Comparison of ENCODE assay signal across 10 mouse cellular contexts in the genomic region with DNA sequence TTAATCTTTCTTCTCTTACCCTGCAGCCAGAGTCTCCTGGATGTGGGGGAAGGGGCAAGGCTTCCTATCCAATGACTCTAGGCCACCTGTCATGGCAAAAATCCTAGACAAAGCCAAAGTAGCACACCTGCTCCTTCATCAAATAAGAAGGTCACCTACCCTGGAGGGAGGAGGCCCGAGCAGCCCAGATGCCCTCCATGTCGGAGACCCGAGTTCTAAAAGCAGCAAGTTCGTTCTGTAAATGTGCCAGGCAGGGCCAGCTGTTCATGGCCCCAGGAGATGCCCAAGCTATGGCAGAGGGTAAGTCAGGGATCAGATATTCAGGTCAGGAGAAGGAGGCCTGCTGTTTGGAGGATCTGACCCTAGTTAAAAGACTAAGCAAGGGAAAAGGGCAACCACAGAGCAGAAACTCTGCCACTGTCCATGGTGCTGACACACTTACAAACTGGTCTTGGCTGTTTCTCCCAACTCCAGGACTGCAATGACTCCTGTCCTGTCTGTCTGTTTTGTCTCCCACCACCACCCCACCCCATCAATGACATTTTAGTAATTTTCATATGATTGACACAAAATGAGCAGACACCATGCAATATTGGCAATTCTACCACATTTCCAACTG.
DNase-seq lines count a peak whose midpoint lies in the region; ATAC-seq lines count a peak whose summit lies in the region.
"Had no signal": no experiment of that assay in that cellular context is flagged by ENCODE, and none has a peak within 500 bp of the region (broad histone marks: within the 10 kb centered on the region; RNA-seq: fewer than 3 reads in every experiment).

No protein-coding gene starts in this region.

- no peak for ATAC-seq in heart, embryonic 12.5 days (ENCODE audit: insufficient number of reproducible peaks, low FRiP score)
- ATAC-seq in megakaryocyte progenitor cell, adult 5-6 weeks (replicated peaks; ENCODE audit: poor library complexity) = no peak
- no peak for ATAC-seq in erythroblast, adult 5-6 weeks (replicated peaks; ENCODE audit: low FRiP score, poor library complexity, severe bottlenecking)

- no peak overlapping the region for H3K4me2 ChIP-seq in heart, embryonic 12.5 days
- H3K4me2 ChIP-seq: forebrain, embryonic 12.5 days; hindbrain, embryonic 14.5 days had no signal

- no peak overlapping the region for H3K4me3 ChIP-seq in heart, embryonic 12.5 days
- H3K4me3 ChIP-seq: forebrain, embryonic 12.5 days had no signal

- H3K9ac ChIP-seq in heart, embryonic 12.5 days = no peak overlapping the region
- H3K9ac ChIP-seq: forebrain, embryonic 12.5 days; hindbrain, embryonic 14.5 days had no signal

- H3K36me3 ChIP-seq in heart, embryonic 12.5 days = no peaks in the 10 kb centered on the region
- H3K36me3 ChIP-seq: forebrain, embryonic 12.5 days had no signal

- no peaks in the 10 kb centered on the region for H3K4me1 ChIP-seq in heart, embryonic 12.5 days (replicated peaks)

- no peaks in the 10 kb centered on the region for H3K9me3 ChIP-seq in heart, embryonic 12.5 days (replicated peaks)
- H3K9me3 ChIP-seq: forebrain, embryonic 12.5 days had no signal

- peak; percentile 63 for DNase-seq in heart, postnatal 4 days
- DNase-seq in thymus, postnatal 4 days = peak; percentile 35
- DNase-seq in thymus, postnatal 36 days = no peak
- peak; percentile 41 for DNase-seq in embryo, embryonic 9.5 days (ENCODE audit: extremely low spot score)
- DNase-seq in right cerebral cortex, postnatal 4 days = no peak

- no peaks in the 10 kb centered on the region for H3K27me3 ChIP-seq in heart, embryonic 12.5 days (replicated peaks)
- H3K27me3 ChIP-seq: forebrain, embryonic 12.5 days had no signal

- H3K27ac ChIP-seq in heart, embryonic 12.5 days (ENCODE audit: poor library complexity, severe bottlenecking) = no peak overlapping the region
- H3K27ac ChIP-seq: forebrain, embryonic 12.5 days; hindbrain, embryonic 14.5 days had no signal

- WGBS in heart, embryonic 12.5 days = 83% methylated on average over 4 of the region's 4 CpGs

Comparison
In these comparisons a context has a peak if more than half of its experiments do, and no peak if none do; other contexts are left out.
1. DNase-seq: peak in heart, postnatal 4 days (single experiment), thymus, postnatal 4 days (single experiment) and embryo, embryonic 9.5 days (single experiment); none in thymus, postnatal 36 days (0 of 2) and right cerebral cortex, postnatal 4 days (single experiment).